Mouse (Mus musculus) liver, embryonic 12.5 days (tissue): ENCODE data around the gene Cox20. TPM values are rescaled to one million over a fixed set of nuclear protein-coding genes. Genes with fewer than 3 reads are reported as not detected.

Experiments used
- ATAC-seq: fragments of 200-750 bp; cut with Nextera tagmentation; 2 replicates; pipeline ENCODE4 v1.8.0; 2017; ENCODE audit warnings: moderate number of reproducible peaks, mild to moderate bottlenecking, moderate library complexity
- H3K27ac ChIP-seq: fragments of 300-500 bp; sonication (generic); 2 replicates; pipeline ENCODE4 v1.5.1; 2016; ENCODE audit warnings: mild to moderate bottlenecking
- H3K27me3 ChIP-seq: fragments of 300-500 bp; sonication (generic); replicated peaks from 2 replicates; pipeline ENCODE4 v1.6.1; 2016; ENCODE audit warnings: mild to moderate bottlenecking, moderate library complexity
- H3K36me3 ChIP-seq: fragments of 300-500 bp; sonication (generic); 2 replicates; pipeline ENCODE4 v1.6.1; 2016; ENCODE audit warnings: mild to moderate bottlenecking, moderate library complexity
- H3K4me1 ChIP-seq: fragments of 300-500 bp; sonication (generic); 2 replicates; pipeline ENCODE4 v1.6.1; 2016
- H3K4me2 ChIP-seq: fragments of 300-500 bp; sonication (generic); 2 replicates; pipeline ENCODE4 v1.6.1; 2016; ENCODE audit warnings: mild to moderate bottlenecking, moderate library complexity
- H3K4me3 ChIP-seq: fragments of 300-500 bp; sonication (generic); 2 replicates; pipeline ENCODE4 v1.5.1; 2016; ENCODE audit warnings: mild to moderate bottlenecking, moderate library complexity
- H3K9ac ChIP-seq: fragments of 300-500 bp; sonication (generic); 2 replicates; pipeline ENCODE4 v1.6.1; 2016; ENCODE audit warnings: mild to moderate bottlenecking, moderate library complexity
- H3K9me3 ChIP-seq: fragments of 300-500 bp; sonication (generic); replicated peaks from 2 replicates; pipeline ENCODE4 v1.6.1; 2016; ENCODE audit warnings: mild to moderate bottlenecking, moderate library complexity
- whole genome bisulfite sequencing: fragments of 180-500 bp; shearing (Covaris S2); methylation state at CpG from one replicate; pipeline ENCODE4 v1.1.7; 2016; ENCODE audit not compliant: insufficient replicate concordance; 5-methylcytosine and 5-hydroxymethylcytosine counted together
- polyA plus RNA-seq: library from polyadenylated mRNA; unstranded; fragments of >200 nt; fragmentation: Nextera tagmentation; extraction: Ambion mirVana; gene quantifications from 2 replicates; pipeline ENCODE4 v1.2.1, GENCODE M21; 2016

Cox20 gene
- polyA plus RNA-seq, 1 experiment from 2014 or later, result 110 TPM

DNA sequence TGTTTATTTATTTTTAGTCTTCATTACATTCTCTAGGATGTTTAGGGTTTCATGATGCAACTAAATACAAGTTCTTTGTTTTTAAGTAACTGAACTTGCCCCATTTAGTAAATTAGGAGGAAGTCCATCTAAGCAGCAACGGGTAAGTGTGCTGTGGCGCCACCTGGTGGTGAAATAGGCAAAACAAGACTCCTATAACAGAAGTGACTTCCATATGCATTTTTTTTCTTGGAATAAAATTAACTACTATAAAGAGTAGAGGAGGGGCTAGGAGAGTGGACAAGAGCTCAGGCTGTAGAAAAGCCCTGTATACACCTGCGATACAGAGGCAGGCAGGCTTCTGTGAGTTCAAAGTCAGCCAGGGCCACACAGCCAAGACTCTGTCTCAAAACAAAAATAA lies 15.5 kb upstream of the Cox20 start:
- Histone ChIP-seq H3K9me3 (0 out of 2 replicates have a peak, but pooled peaks cover 6% of the 10 kb centered on the region), H3K4me2 (no peak overlapping the region), H3K4me3 (no peak overlapping the region), H3K36me3 (no peaks in the 10 kb centered on the region), H3K9ac (no peak overlapping the region), H3K27me3 (no peaks in the 10 kb centered on the region), H3K27ac (no peak overlapping the region), H3K4me1 (0 out of 2 replicates have a peak, but pooled peaks cover 3% of the 10 kb centered on the region)
- 0 out of 2 replicates have a peak, but pooled peaks have one; percentile 21 for ATAC-seq
- 13% methylated on average over 3 of the region's 3 CpGs for WGBS

DNA sequence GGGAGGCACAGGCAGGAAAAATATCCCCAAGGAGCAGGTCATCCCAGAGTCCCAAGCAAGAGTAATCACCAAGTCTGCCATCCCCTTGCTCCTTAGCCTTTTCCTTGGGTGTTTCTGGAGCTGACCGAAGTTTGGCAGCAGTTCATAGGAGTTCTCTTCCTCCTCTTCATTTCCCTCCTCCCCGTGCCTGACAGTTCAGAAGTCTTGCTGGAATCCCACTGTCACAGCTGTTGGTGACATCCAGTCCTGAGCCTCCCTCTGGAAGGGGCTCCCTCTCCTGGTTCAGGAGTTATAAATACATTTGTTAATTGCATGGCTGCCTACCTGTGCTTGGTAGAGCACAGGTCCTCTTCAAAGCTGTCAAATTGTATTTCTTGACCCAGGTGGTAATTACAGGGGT lies 9.4 kb upstream of the Cox20 start:
- Histone ChIP-seq H3K36me3 (no peaks in the 10 kb centered on the region), H3K9me3 (no peaks in the 10 kb centered on the region), H3K4me3 (no peak overlapping the region), H3K4me1 (peaks cover 18% of the 10 kb centered on the region), H3K4me2 (no peak overlapping the region), H3K27me3 (no peaks in the 10 kb centered on the region), H3K9ac (no peak overlapping the region), H3K27ac (no peak overlapping the region)
- no peak for ATAC-seq
- 63% methylated on average over 2 of the region's 2 CpGs for WGBS

GRCm38 (mm10) chr1:178310128-178310527 lies 8.8 kb upstream of the Cox20 start:
- no peak overlapping the region for H3K4me2 ChIP-seq
- H3K9me3 ChIP-seq, result no peaks in the 10 kb centered on the region
- peaks cover 18% of the 10 kb centered on the region for H3K4me1 ChIP-seq
- H3K27ac ChIP-seq, result no peak overlapping the region
- WGBS, result 54% methylated on average over 1 of the region's 1 CpGs
- 0 out of 2 replicates have a peak, but pooled peaks cover 1% of the 10 kb centered on the region for H3K36me3 ChIP-seq
- H3K9ac ChIP-seq, result no peak overlapping the region
- no peaks in the 10 kb centered on the region for H3K27me3 ChIP-seq
- ATAC-seq, result no peak
- no peak overlapping the region for H3K4me3 ChIP-seq

GRCm38 (mm10) chr1:178313039-178313597 lies 5.8 kb upstream of the Cox20 start:
- Histone ChIP-seq H3K4me3 (no peak overlapping the region), H3K27ac (peak overlapping the region; percentile 58), H3K9ac (no peak overlapping the region), H3K4me1 (peaks cover 33% of the 10 kb centered on the region), H3K4me2 (no peak overlapping the region), H3K36me3 (0 out of 2 replicates have a peak, but pooled peaks cover 3% of the 10 kb centered on the region), H3K9me3 (no peaks in the 10 kb centered on the region), H3K27me3 (no peaks in the 10 kb centered on the region)
- peak; percentile 70 for ATAC-seq
- WGBS, result 75% methylated on average over 1 of the region's 1 CpGs

GRCm38 (mm10) chr1:178314236-178314635 lies 4.7 kb upstream of the Cox20 start:
- Histone ChIP-seq H3K9ac (no peak overlapping the region), H3K27me3 (no peaks in the 10 kb centered on the region), H3K4me1 (peaks cover 33% of the 10 kb centered on the region), H3K4me3 (no peak overlapping the region), H3K27ac (no peak overlapping the region), H3K9me3 (no peaks in the 10 kb centered on the region), H3K36me3 (0 out of 2 replicates have a peak, but pooled peaks cover 3% of the 10 kb centered on the region), H3K4me2 (no peak overlapping the region)
- ATAC-seq, result no peak
- WGBS, result 72% methylated on average over 2 of the region's 2 CpGs

DNA sequence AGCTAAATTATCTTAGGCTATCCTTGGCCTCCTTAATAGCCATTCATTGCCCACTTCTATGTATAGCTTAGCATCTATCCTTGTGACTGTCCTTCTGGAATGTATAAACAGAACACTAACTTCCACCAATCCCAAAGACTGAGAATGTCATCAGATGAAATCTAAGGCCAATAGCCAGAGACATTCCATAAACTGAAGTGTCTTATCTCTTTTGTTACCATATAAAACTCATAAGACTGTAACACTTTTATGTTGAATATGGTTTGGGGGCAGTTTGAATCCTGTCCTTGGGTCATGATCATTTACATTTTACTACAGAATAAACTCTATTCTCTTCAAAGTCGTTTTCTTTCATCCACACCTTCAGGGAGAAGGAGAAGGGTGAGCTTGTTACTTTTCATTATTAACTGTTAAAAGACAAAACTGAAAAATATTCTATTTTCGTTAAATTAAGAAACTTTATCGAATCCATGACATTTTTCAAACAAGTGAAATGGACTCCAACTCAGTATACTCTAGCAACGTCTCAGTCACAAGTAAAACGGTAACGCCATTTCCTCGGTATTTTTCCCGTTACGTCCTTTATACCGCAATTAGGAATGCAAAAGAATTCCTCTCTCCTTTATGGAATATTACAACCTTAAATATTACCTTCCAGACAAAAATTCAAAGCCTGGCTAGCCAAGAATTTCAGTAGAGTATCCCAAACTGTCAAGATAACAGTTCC lies 1.5 kb upstream of the Cox20 start:
- no peaks in the 10 kb centered on the region for H3K27me3 ChIP-seq
- no peaks in the 10 kb centered on the region for H3K9me3 ChIP-seq
- H3K36me3 ChIP-seq, result peaks cover 26% of the 10 kb centered on the region
- peak overlapping the region; percentile 74 for H3K4me2 ChIP-seq
- WGBS, result 28% methylated on average over 10 of the region's 10 CpGs
- H3K4me1 ChIP-seq, result peaks cover 51% of the 10 kb centered on the region
- peak overlapping the region; percentile 100 for H3K27ac ChIP-seq
- peak overlapping the region; percentile 78 for H3K4me3 ChIP-seq
- H3K9ac ChIP-seq, result peak overlapping the region; percentile 85
- ATAC-seq, result no peak

- peak overlapping the region; percentile 100 for H3K27ac ChIP-seq
- H3K4me1 ChIP-seq, result peaks cover 49% of the 10 kb centered on the region
- peaks cover 31% of the 10 kb centered on the region for H3K36me3 ChIP-seq
- H3K4me3 ChIP-seq, result peak overlapping the region; percentile 78
- H3K4me2 ChIP-seq, result peak overlapping the region; percentile 74
- ATAC-seq, result peak; percentile 64
- peak overlapping the region; percentile 85 for H3K9ac ChIP-seq
- no peaks in the 10 kb centered on the region for H3K9me3 ChIP-seq
- H3K27me3 ChIP-seq, result no peaks in the 10 kb centered on the region
- under 1% methylated on average over 17 of the region's 17 CpGs for WGBS
These were observed 935 bp upstream of the Cox20 start for GRCm38 (mm10) chr1:178318002-178318388.

DNA sequence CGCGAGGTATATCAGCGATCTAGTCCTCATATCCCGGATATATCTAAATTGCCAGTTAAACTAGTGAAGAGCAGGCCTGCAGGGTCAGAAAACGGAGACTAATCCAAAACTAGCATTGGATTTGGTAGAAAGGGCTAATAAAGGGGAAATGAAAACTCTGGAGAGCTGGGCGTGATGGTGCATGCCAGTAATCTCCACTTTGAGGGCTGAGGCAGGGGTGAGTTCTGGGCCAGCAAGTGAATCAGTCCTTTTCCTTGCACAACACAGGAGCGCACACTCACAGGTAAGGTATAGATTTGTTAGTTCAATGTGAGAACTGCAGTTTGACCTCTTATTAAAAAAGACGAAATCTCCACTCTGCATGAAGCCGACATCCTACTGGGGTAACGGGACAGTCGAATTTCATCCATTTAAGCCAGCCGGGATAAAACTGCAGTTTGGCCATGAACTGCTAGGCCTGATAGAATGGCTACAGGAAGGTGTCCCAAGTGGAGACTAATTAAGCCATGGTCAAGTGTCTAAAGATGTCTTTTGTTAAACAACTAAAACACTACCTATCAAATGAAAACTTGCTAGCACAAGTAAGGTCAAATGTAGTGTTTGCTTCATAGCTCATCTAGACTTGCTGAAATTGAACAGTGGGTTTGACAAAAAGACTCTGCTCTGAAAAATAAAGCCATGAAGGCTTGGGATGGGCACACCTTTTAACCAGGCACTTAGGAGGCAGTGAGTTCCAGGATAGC lies 536 bp downstream of the Cox20 start:
- Histone ChIP-seq H3K36me3 (peaks cover 43% of the 10 kb centered on the region), H3K4me1 (peaks cover 48% of the 10 kb centered on the region), H3K27ac (peak overlapping the region; percentile 100), H3K4me3 (peak overlapping the region; percentile 78), H3K9me3 (no peaks in the 10 kb centered on the region), H3K27me3 (no peaks in the 10 kb centered on the region), H3K9ac (peak overlapping the region; percentile 85), H3K4me2 (peak overlapping the region; percentile 74)
- WGBS, result under 1% methylated on average over 12 of the region's 12 CpGs
- peak; percentile 40 for ATAC-seq

GRCm38 (mm10) chr1:178320038-178320722 lies 1.2 kb downstream of the Cox20 start:
- peak overlapping the region; percentile 74 for H3K4me2 ChIP-seq
- peak overlapping the region; percentile 85 for H3K9ac ChIP-seq
- H3K4me1 ChIP-seq, result peaks cover 48% of the 10 kb centered on the region
- no peaks in the 10 kb centered on the region for H3K27me3 ChIP-seq
- WGBS, result 20% methylated on average over 8 of the region's 8 CpGs
- H3K4me3 ChIP-seq, result peak overlapping the region; percentile 78
- ATAC-seq, result no peak
- H3K9me3 ChIP-seq, result no peaks in the 10 kb centered on the region
- H3K36me3 ChIP-seq, result peaks cover 49% of the 10 kb centered on the region
- H3K27ac ChIP-seq, result peak overlapping the region; percentile 100

DNA sequence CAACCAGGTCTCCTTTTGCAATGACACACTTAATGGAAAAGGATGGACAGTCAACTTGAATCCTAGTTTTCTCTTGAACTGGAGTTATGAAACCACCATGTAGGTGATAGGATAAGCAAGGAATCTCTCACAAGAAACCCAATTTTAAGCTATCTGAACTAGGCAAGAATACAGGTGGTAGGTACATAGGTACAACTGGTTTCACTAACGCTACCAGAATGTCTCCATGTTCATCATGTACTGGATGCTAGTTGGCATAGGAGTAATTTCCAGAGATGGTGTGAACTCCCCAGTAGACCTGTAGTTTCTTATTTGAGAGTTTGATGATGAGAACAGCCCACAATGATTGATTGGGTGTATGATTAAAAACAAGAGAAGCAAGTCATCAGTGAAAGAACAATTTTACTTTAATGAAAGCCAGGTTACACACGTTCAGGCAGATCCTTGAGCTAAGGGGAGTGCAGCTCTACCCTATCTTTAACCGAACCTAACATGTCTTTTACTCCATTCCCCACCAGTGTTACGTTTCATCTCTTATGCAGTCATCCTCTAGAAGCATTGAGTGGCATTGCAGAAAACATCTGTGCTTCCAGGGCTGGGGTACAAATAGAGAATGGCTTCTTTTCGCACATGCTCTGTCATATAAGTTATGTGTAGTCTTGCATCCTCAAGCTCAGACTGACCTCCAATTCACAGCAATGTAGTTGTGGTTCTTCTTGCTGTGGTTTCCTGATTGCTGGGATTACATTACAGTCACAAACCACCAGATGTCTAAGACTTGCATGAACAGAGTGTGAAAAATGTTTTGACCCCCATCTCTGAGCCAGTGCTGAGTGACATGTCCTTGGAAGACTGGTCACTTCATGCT lies 2.0 kb downstream of the Cox20 start:
- peaks cover 55% of the 10 kb centered on the region for H3K36me3 ChIP-seq
- WGBS, result 38% methylated on average over 5 of the region's 5 CpGs

More for the DNA sequence above, 2.0 kb downstream of the Cox20 start:
- H3K27me3 ChIP-seq, result no peaks in the 10 kb centered on the region
- H3K9ac ChIP-seq, result peak overlapping the region; percentile 85
- peak overlapping the region; percentile 78 for H3K4me3 ChIP-seq
- ATAC-seq, result no peak
- no peaks in the 10 kb centered on the region for H3K9me3 ChIP-seq
- peak overlapping the region; percentile 100 for H3K27ac ChIP-seq
- H3K4me1 ChIP-seq, result peaks cover 45% of the 10 kb centered on the region
- peak overlapping the region; percentile 74 for H3K4me2 ChIP-seq
